Mouse (Mus musculus) adrenal gland, postnatal 14 days (tissue): ENCODE results near the gene Raver1. TPM values are rescaled to one million over a fixed set of nuclear protein-coding genes. Genes with fewer than 3 reads are reported as not detected.

Experiments
- microRNA-seq, 2 experiments: library from miRNA; unstranded; fragments of <30 nt; microRNA quantifications; one replicate each; pipeline ENCODE4 v1.2.0; 2021
- total RNA-seq: library from RNA; stranded (reverse); gene quantifications from 2 replicates; pipeline ENCODE4 v1.2.3, GENCODE M21; 2021

The Raver1 gene
- total RNA-seq, 1 experiment from 2014 or later, result 52.8 TPM

Small RNAs within 50 kb of the gene (microRNA-seq; reads per million reads assigned to microRNA genes)
- gene Mir1900 (0 reads per million in 2 experiments), gene Mir7082 (0 reads per million in 2 experiments)

Other genes starting within 250 kb of the Raver1 start
- 17.6 and 22.7 TPM in 2 replicates for gene A230050P20Rik, start 223.4 kb downstream of the Raver1 start, total RNA-seq
- 3.4 and 5.3 TPM in 2 replicates for gene Angptl6, start 212.3 kb downstream of the Raver1 start, total RNA-seq
- gene Ppan, start 203.8 kb downstream of the Raver1 start, total RNA-seq, result 38.0 and 44.2 TPM in 2 replicates
- 146 and 155 TPM in 2 replicates for gene Eif3g, start 193.4 kb downstream of the Raver1 start, total RNA-seq
- 56.0 and 58.0 TPM in 2 replicates for gene Dnmt1, start 132.1 kb downstream of the Raver1 start, total RNA-seq
- gene S1pr2, start 115.2 kb downstream of the Raver1 start, total RNA-seq, result 9.1 and 11.0 TPM in 2 replicates
- gene Mrpl4, start 89.3 kb downstream of the Raver1 start, total RNA-seq, result 135 and 144 TPM in 2 replicates
- 12.7 and 13.8 TPM in 2 replicates for gene Icam1, start 76.0 kb downstream of the Raver1 start, total RNA-seq
- gene Icam4, start 62.6 kb downstream of the Raver1 start, total RNA-seq, result 1.2 and 4.1 TPM in 2 replicates
- gene Icam5, start 59.9 kb downstream of the Raver1 start, total RNA-seq, result 0.74 and 0.90 TPM in 2 replicates
- not detected in 2 replicates for gene Zglp1, start 24.9 kb downstream of the Raver1 start, total RNA-seq
- 0.44 and 0.86 TPM in 2 replicates for gene Gm49373, start 18.9 kb downstream of the Raver1 start, total RNA-seq
- gene Fdx1l, start 18.4 kb downstream of the Raver1 start, total RNA-seq, result 38.8 and 39.9 TPM in 2 replicates
- 1.4 and 2.1 TPM in 2 replicates for gene Gm38431, start within 50 bp of the Raver1 start, total RNA-seq
- 12.6 and 17.3 TPM in 2 replicates for gene Tyk2, start 39.2 kb upstream of the Raver1 start, total RNA-seq
- gene Cdc37, start 58.0 kb upstream of the Raver1 start, total RNA-seq, result 171 and 185 TPM in 2 replicates
- 22.4 and 22.9 TPM in 2 replicates for gene Pde4a, start 73.7 kb upstream of the Raver1 start, total RNA-seq
- gene Keap1, start 147.4 kb upstream of the Raver1 start, total RNA-seq, result 42.0 and 42.4 TPM in 2 replicates
- gene S1pr5, start 156.4 kb upstream of the Raver1 start, total RNA-seq, result 1.8 and 2.3 TPM in 2 replicates
- gene Atg4d, start 173.3 kb upstream of the Raver1 start, total RNA-seq, result 45.9 and 46.9 TPM in 2 replicates
- gene Kri1, start 196.0 kb upstream of the Raver1 start, total RNA-seq, result 27.2 and 36.8 TPM in 2 replicates
- gene Cdkn2d, start 199.4 kb upstream of the Raver1 start, total RNA-seq, result 17.9 and 22.5 TPM in 2 replicates
- gene Ap1m2, start 220.3 kb upstream of the Raver1 start, total RNA-seq, result not detected in 2 replicates
- 40.4 and 56.5 TPM in 2 replicates for gene Slc44a2, start 228.7 kb upstream of the Raver1 start, total RNA-seq